In the genomic region with DNA sequence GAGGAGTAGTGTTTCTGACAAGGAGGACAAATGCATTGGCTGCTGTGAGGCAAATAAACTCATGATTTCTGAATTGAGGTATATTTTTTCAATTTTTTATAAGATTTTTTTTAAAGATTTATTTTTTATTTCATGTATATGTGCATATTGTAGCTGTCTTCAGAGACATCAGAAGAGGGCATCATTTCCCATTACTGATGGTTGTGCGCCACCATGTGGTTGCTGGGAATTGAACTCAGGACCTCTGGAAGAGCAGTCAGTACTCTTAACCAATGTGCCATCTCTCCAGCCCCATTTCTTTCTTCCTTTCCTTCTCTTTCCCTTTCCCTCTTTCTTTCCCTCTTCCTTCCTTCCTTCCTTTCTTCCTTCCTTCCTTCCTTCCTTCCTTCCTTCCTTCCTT, we compare ENCODE assay signal across 8 mouse cellular contexts. TPM values are rescaled to one million over a fixed set of nuclear protein-coding genes. Genes with fewer than 3 reads are reported as not detected.
DNase-seq lines count a peak whose midpoint lies in the region; ATAC-seq and TF ChIP-seq lines count a peak whose summit lies in the region.
"Had no signal": no experiment of that assay in that cellular context is flagged by ENCODE, and none has a peak within 500 bp of the region (broad histone marks: within the 10 kb centered on the region; RNA-seq: fewer than 3 reads in every experiment).

No protein-coding gene starts in this region.

- no peak overlapping the region for H3K4me3 ChIP-seq in E14TG2a.4 (replicated peaks; ENCODE audit: low read length)
- H3K4me3 ChIP-seq in liver, postnatal 0 days (ENCODE audit: low read depth, low read length) = no peak overlapping the region
- H3K4me3 ChIP-seq: liver, embryonic 15.5 days had no signal

- no peaks in the 10 kb centered on the region for H3K27me3 ChIP-seq in E14TG2a.4 (ENCODE audit: insufficient read depth, low read length)
- no peaks in the 10 kb centered on the region for H3K27me3 ChIP-seq in liver, postnatal 0 days (ENCODE audit: insufficient read depth, low read length)
- H3K27me3 ChIP-seq: liver, embryonic 15.5 days had no signal

- WGBS in liver, postnatal 0 days (ENCODE audit: insufficient replicate concordance) = 43% methylated on average over 1 of the region's 1 CpGs

- TF ChIP-seq EP300 in liver, postnatal 0 days (IDR thresholded peaks at IDR 0.05; ENCODE audit: low read depth) = no peak

- H3K4me2 ChIP-seq in liver, postnatal 0 days (ENCODE audit: low read depth, low read length) = no peak overlapping the region
- H3K4me2 ChIP-seq: liver, embryonic 15.5 days had no signal

- ATAC-seq in liver, postnatal 0 days = no peak

- H3K4me1 ChIP-seq in E14TG2a.4 (replicated peaks; ENCODE audit: low read depth, low read length) = no peaks in the 10 kb centered on the region
- no peaks in the 10 kb centered on the region for H3K4me1 ChIP-seq in liver, postnatal 0 days (ENCODE audit: insufficient read depth)
- H3K4me1 ChIP-seq: liver, embryonic 15.5 days had no signal

- no peaks in the 10 kb centered on the region for H3K9me3 ChIP-seq in E14TG2a.4 (ENCODE audit: low read length)
- no peaks in the 10 kb centered on the region for H3K9me3 ChIP-seq in liver, postnatal 0 days (ENCODE audit: low read length)
- H3K9me3 ChIP-seq: liver, embryonic 15.5 days had no signal

- intact Hi-C loops in left cerebral cortex, postnatal 36 days (cut with DNase I) = loop anchor here (10.0 kb wide), 1 partner anchor 129 kb away; no protein-coding TSS in a partner anchor

- peak; percentile 33 for TF ChIP-seq CTCF in E14TG2a.4 (conservative IDR thresholded peaks at IDR 0.05; ENCODE audit: low read length)
- peak; percentile 68 for TF ChIP-seq CTCF in liver, postnatal 0 days (IDR thresholded peaks at IDR 0.05; ENCODE audit: low read depth)

- no peak overlapping the region for H3K9ac ChIP-seq in liver, postnatal 0 days (replicated peaks)
- H3K9ac ChIP-seq: liver, embryonic 15.5 days had no signal

- peak; percentile 5 to 24 for DNase-seq in left cerebral cortex, adult 18-20 months (ENCODE audit: low spot score in 2 of 2)
- DNase-seq in left cerebral cortex, postnatal 36 days (ENCODE audit: low spot score in 2 of 2) = no peak
- DNase-seq in adrenal gland, adult 18-20 months (ENCODE audit: low spot score in 2 of 2) = peak; percentile 23 to 41
- peak; percentile 51 for DNase-seq in embryo, embryonic 10.5 days (ENCODE audit: low spot score)
- peak; percentile 48 for DNase-seq in liver, postnatal 0 days
- peak; percentile 49 to 67 for DNase-seq in thymus, postnatal 10 days (ENCODE audit: low spot score in 2 of 2)

- H3K27ac ChIP-seq in liver, postnatal 0 days (ENCODE audit: low read depth) = no peak overlapping the region
- H3K27ac ChIP-seq: liver, embryonic 15.5 days had no signal

- H3K36me3 ChIP-seq in E14TG2a.4 (ENCODE audit: insufficient read depth, low read length) = peaks cover 4% of the 10 kb centered on the region; the same call in 1 of the 2 replicates
- H3K36me3 ChIP-seq in liver, postnatal 0 days (replicated peaks; ENCODE audit: insufficient read depth, low read length) = no peaks in the 10 kb centered on the region
- H3K36me3 ChIP-seq: liver, embryonic 15.5 days had no signal

RNA-seq across cellular contexts. Expression of a gene that starts 31.0 kb away (rescaled TPM):
- total RNA-seq in left cerebral cortex, adult 18-20 months (2021) = 1 to 10 TPM; 1.4 to 1.6 TPM
- 1 to 10 TPM; 1.3 to 1.6 TPM for total RNA-seq in left cerebral cortex, postnatal 36 days (2021)
- under 1 TPM; 0.45 to 0.63 TPM for total RNA-seq in adrenal gland, adult 18-20 months (2021)
- 3.7 and 3.9 TPM in 2 replicates for polyA plus RNA-seq in liver, postnatal 0 days (2015; fragmentation: Nextera tagmentation; extraction: Ambion mirVana)

RNA-seq across cellular contexts. Expression of a gene that starts 31.3 kb away (rescaled TPM):
- 10 to 100 TPM; 28.6 to 30.3 TPM for total RNA-seq in left cerebral cortex, adult 18-20 months (2021)
- 10 to 100 TPM; 25.2 to 27.5 TPM for total RNA-seq in left cerebral cortex, postnatal 36 days (2021)
- 10 to 100 TPM; 73.0 to 74.1 TPM for total RNA-seq in adrenal gland, adult 18-20 months (2021)
- polyA plus RNA-seq in liver, postnatal 0 days (2015; fragmentation: Nextera tagmentation; extraction: Ambion mirVana) = 47.2 and 58.2 TPM in 2 replicates

Comparison
In these comparisons a context has a peak if more than half of its experiments do, and no peak if none do; other contexts are left out.
1. DNase-seq: peak in left cerebral cortex, adult 18-20 months (2 of 2), adrenal gland, adult 18-20 months (2 of 2), embryo, embryonic 10.5 days (single experiment), liver, postnatal 0 days (single experiment) and thymus, postnatal 10 days (2 of 2); none in left cerebral cortex, postnatal 36 days (0 of 2).